Mouse (Mus musculus) heart, embryonic 12.5 days (tissue): ENCODE measurements at regions not wholly inside any gene's neighbourhood (a gene's known extent, or its start where the extent isn't known, plus 50 kb on each side); places are given as distances from the start of the nearest gene placed in this dataset.

Source experiments
- ATAC-seq: fragments of 200-750 bp; cut with Nextera tagmentation; 2 replicates; pipeline ENCODE4 v1.8.0; 2017; ENCODE audit warnings: moderate TSS enrichment, moderate library complexity; ENCODE audit not compliant: insufficient number of reproducible peaks, low FRiP score
- H3K27ac ChIP-seq: fragments of 300-500 bp; sonication (generic); 2 replicates; pipeline ENCODE4 v1.5.1; 2016; ENCODE audit warnings: mild to moderate bottlenecking, moderate library complexity; ENCODE audit not compliant: poor library complexity, severe bottlenecking
- H3K27me3 ChIP-seq: fragments of 300-500 bp; sonication (generic); replicated peaks from 2 replicates; pipeline ENCODE4 v1.6.1; 2016; ENCODE audit warnings: mild to moderate bottlenecking, moderate library complexity
- H3K36me3 ChIP-seq: fragments of 300-500 bp; sonication (generic); 2 replicates; pipeline ENCODE4 v1.6.1; 2016; ENCODE audit warnings: mild to moderate bottlenecking, moderate library complexity
- H3K4me1 ChIP-seq: fragments of 300-500 bp; sonication (generic); replicated peaks from 2 replicates; pipeline ENCODE4 v1.6.1; 2016; ENCODE audit warnings: mild to moderate bottlenecking
- H3K4me2 ChIP-seq: fragments of 300-500 bp; sonication (generic); 2 replicates; pipeline ENCODE4 v1.6.1; 2016; ENCODE audit warnings: mild to moderate bottlenecking, moderate library complexity
- H3K4me3 ChIP-seq: fragments of 300-500 bp; sonication (generic); 2 replicates; pipeline ENCODE4 v1.5.1; 2016; ENCODE audit warnings: mild to moderate bottlenecking
- H3K9ac ChIP-seq: fragments of 300-500 bp; sonication (generic); 2 replicates; pipeline ENCODE4 v1.6.1; 2016; ENCODE audit warnings: mild to moderate bottlenecking, moderate library complexity
- H3K9me3 ChIP-seq: fragments of 300-500 bp; sonication (generic); replicated peaks from 2 replicates; pipeline ENCODE4 v1.6.1; 2016; ENCODE audit warnings: mild to moderate bottlenecking, moderate library complexity
- WGBS: fragments of 180-500 bp; shearing (Covaris S2); methylation state at CpG from one replicate; pipeline ENCODE4 v1.1.7; 2016; 5-methylcytosine and 5-hydroxymethylcytosine counted together

- H3K9me3 ChIP-seq: 0 out of 2 replicates have a peak, but pooled peaks cover 5% of the 10 kb centered on the region
- H3K4me2 ChIP-seq: no peak overlapping the region
- H3K27me3 ChIP-seq: peaks cover 21% of the 10 kb centered on the region; the same call in 1 of the 2 replicates
- 64% methylated on average over 5 of the region's 5 CpGs for WGBS
- H3K27ac ChIP-seq: no peak overlapping the region
- no peak overlapping the region for H3K9ac ChIP-seq
- H3K36me3 ChIP-seq: no peaks in the 10 kb centered on the region
- no peak overlapping the region for H3K4me3 ChIP-seq
- no peaks in the 10 kb centered on the region; the same call in 1 of the 2 replicates for H3K4me1 ChIP-seq
- no peak for ATAC-seq
Observed at GRCm38 (mm10) chr9:46509896-46510295, 190.1 kb upstream of the 4931429L15Rik start.

- ATAC-seq: no peak
- Histone ChIP-seq H3K27ac (no peak overlapping the region), H3K4me3 (no peak overlapping the region), H3K4me2 (no peak overlapping the region), H3K36me3 (no peaks in the 10 kb centered on the region), H3K9me3 (0 out of 2 replicates have a peak, but pooled peaks cover 5% of the 10 kb centered on the region), H3K27me3 (peaks cover 21% of the 10 kb centered on the region; the same call in 1 of the 2 replicates), H3K9ac (no peak overlapping the region), H3K4me1 (no peaks in the 10 kb centered on the region; the same call in 1 of the 2 replicates)
- WGBS: 22% methylated on average over 5 of the region's 5 CpGs
Observed at GRCm38 (mm10) chr9:46509458-46509857, 189.7 kb upstream of the 4931429L15Rik start.

- Histone ChIP-seq H3K27me3 (peaks cover 19% of the 10 kb centered on the region; the same call in 1 of the 2 replicates), H3K4me2 (no peak overlapping the region), H3K9ac (no peak overlapping the region), H3K4me3 (no peak overlapping the region), H3K27ac (no peak overlapping the region), H3K4me1 (no peaks in the 10 kb centered on the region; the same call in 1 of the 2 replicates), H3K9me3 (no peaks in the 10 kb centered on the region), H3K36me3 (no peaks in the 10 kb centered on the region)
- no peak for ATAC-seq
- 78% methylated on average over 4 of the region's 4 CpGs for WGBS
Observed at GRCm38 (mm10) chr9:46507036-46507435, 187.2 kb upstream of the 4931429L15Rik start.

- no peak for ATAC-seq
- no peaks in the 10 kb centered on the region for H3K9me3 ChIP-seq
- peaks cover 25% of the 10 kb centered on the region for H3K27me3 ChIP-seq
- H3K4me2 ChIP-seq: no peak overlapping the region
- no peak overlapping the region for H3K27ac ChIP-seq
- H3K36me3 ChIP-seq: no peaks in the 10 kb centered on the region
- no peak overlapping the region for H3K4me3 ChIP-seq
- 66% methylated on average over 12 of the region's 12 CpGs for WGBS
- H3K9ac ChIP-seq: no peak overlapping the region
- H3K4me1 ChIP-seq: no peaks in the 10 kb centered on the region
Observed at GRCm38 (mm10) chr9:46504536-46504935, 184.8 kb upstream of the 4931429L15Rik start.

- Histone ChIP-seq H3K27ac (no peak overlapping the region), H3K4me3 (no peak overlapping the region), H3K27me3 (peaks cover 25% of the 10 kb centered on the region), H3K9ac (no peak overlapping the region), H3K4me1 (no peaks in the 10 kb centered on the region), H3K36me3 (no peaks in the 10 kb centered on the region), H3K4me2 (no peak overlapping the region), H3K9me3 (no peaks in the 10 kb centered on the region)
- WGBS: 70% methylated on average over 3 of the region's 3 CpGs
- no peak for ATAC-seq
Observed at GRCm38 (mm10) chr9:46504133-46504416, 184.3 kb upstream of the 4931429L15Rik start.

GRCm38 (mm10) chr9:46503321-46504132 is 183.7 kb upstream of the 4931429L15Rik start:
- no peak overlapping the region for H3K27ac ChIP-seq
- no peak overlapping the region for H3K9ac ChIP-seq
- H3K4me3 ChIP-seq: no peak overlapping the region
- 74% methylated on average over 8 of the region's 8 CpGs for WGBS
- H3K27me3 ChIP-seq: peaks cover 25% of the 10 kb centered on the region
- H3K4me2 ChIP-seq: no peak overlapping the region
- no peak for ATAC-seq
- H3K9me3 ChIP-seq: no peaks in the 10 kb centered on the region
- H3K4me1 ChIP-seq: no peaks in the 10 kb centered on the region
- H3K36me3 ChIP-seq: no peaks in the 10 kb centered on the region

- no peak for ATAC-seq
- H3K9ac ChIP-seq: no peak overlapping the region
Observed at GRCm38 (mm10) chr9:46499426-46499825, 179.6 kb upstream of the 4931429L15Rik start.

GRCm38 (mm10) chr9:46498861-46499260 is 179.1 kb upstream of the 4931429L15Rik start:
- no peak overlapping the region for H3K9ac ChIP-seq
- no peaks in the 10 kb centered on the region for H3K4me1 ChIP-seq
- no peak for ATAC-seq
- no peaks in the 10 kb centered on the region for H3K9me3 ChIP-seq
- H3K4me2 ChIP-seq: no peak overlapping the region
- no peaks in the 10 kb centered on the region for H3K36me3 ChIP-seq
- H3K27ac ChIP-seq: no peak overlapping the region
- 55% methylated on average over 5 of the region's 5 CpGs for whole genome bisulfite sequencing
- no peak overlapping the region for H3K4me3 ChIP-seq
- peaks cover 24% of the 10 kb centered on the region for H3K27me3 ChIP-seq

More at GRCm38 (mm10) chr9:46499426-46499825, 179.6 kb upstream of the 4931429L15Rik start:
- Histone ChIP-seq H3K36me3 (no peaks in the 10 kb centered on the region), H3K9me3 (no peaks in the 10 kb centered on the region), H3K4me2 (no peak overlapping the region), H3K4me3 (no peak overlapping the region), H3K27me3 (peaks cover 24% of the 10 kb centered on the region), H3K4me1 (no peaks in the 10 kb centered on the region), H3K27ac (no peak overlapping the region)
- WGBS: 28% methylated on average over 2 of the region's 2 CpGs

GRCm38 (mm10) chr9:46495276-46495675 is 175.5 kb upstream of the 4931429L15Rik start:
- no peak overlapping the region for H3K9ac ChIP-seq
- no peak overlapping the region for H3K27ac ChIP-seq
- no peak overlapping the region for H3K4me3 ChIP-seq
- H3K9me3 ChIP-seq: no peaks in the 10 kb centered on the region
- H3K27me3 ChIP-seq: peaks cover 10% of the 10 kb centered on the region
- no peak for ATAC-seq
- no peak overlapping the region for H3K4me2 ChIP-seq
- H3K36me3 ChIP-seq: no peaks in the 10 kb centered on the region
- 69% methylated on average over 6 of the region's 6 CpGs for WGBS
- no peaks in the 10 kb centered on the region for H3K4me1 ChIP-seq

GRCm38 (mm10) chr9:46482859-46483443 is 163.2 kb upstream of the 4931429L15Rik start:
- Histone ChIP-seq H3K4me3 (no peak overlapping the region), H3K4me1 (peaks cover 9% of the 10 kb centered on the region), H3K36me3 (no peaks in the 10 kb centered on the region), H3K9ac (no peak overlapping the region), H3K27me3 (peaks cover 11% of the 10 kb centered on the region; the same call in 1 of the 2 replicates), H3K4me2 (no peak overlapping the region), H3K9me3 (no peaks in the 10 kb centered on the region), H3K27ac (no peak overlapping the region)
- no peak for ATAC-seq
- 70% methylated on average over 5 of the region's 5 CpGs for WGBS

GRCm38 (mm10) chr9:46482034-46482858 is 162.5 kb upstream of the 4931429L15Rik start:
- Histone ChIP-seq H3K4me3 (no peak overlapping the region), H3K27ac (no peak overlapping the region), H3K9me3 (no peaks in the 10 kb centered on the region), H3K36me3 (no peaks in the 10 kb centered on the region), H3K4me2 (no peak overlapping the region), H3K9ac (no peak overlapping the region), H3K27me3 (peaks cover 17% of the 10 kb centered on the region), H3K4me1 (peaks cover 9% of the 10 kb centered on the region)
- ATAC-seq: no peak
- whole genome bisulfite sequencing: 64% methylated on average over 12 of the region's 12 CpGs
